ENCODE assay signal across 10 mouse cellular contexts in genomic region chr10:120850391-120851195, GRCm38 (mm10). TPM values are rescaled to one million over a fixed set of nuclear protein-coding genes. Genes with fewer than 3 reads are reported as not detected.
A peak's percentile ranks its signal among the peaks of the same experiment; 100 is the strongest.
DNase-seq lines count a peak whose midpoint lies in the region; ATAC-seq and TF ChIP-seq lines count a peak whose summit lies in the region.
"Had no signal": no experiment of that assay in that cellular context is flagged by ENCODE, and none has a peak within 500 bp of the region (broad histone marks: within the 10 kb centered on the region; RNA-seq: fewer than 3 reads in every experiment).

No protein-coding gene starts in this region.

- H3K4me1 ChIP-seq in heart, postnatal 0 days (ENCODE audit: control insufficient read depth, insufficient read depth), result no peaks in the 10 kb centered on the region
- H3K4me1 ChIP-seq in forebrain, embryonic 11.5 days (replicated peaks; ENCODE audit: control insufficient read depth, insufficient read depth, low read length), result peaks cover 30% of the 10 kb centered on the region
- H3K4me1 ChIP-seq: liver, embryonic 15.5 days had no signal

- DNase-seq in heart, postnatal 0 days (ENCODE audit: low spot score), result no peak
- no peak for DNase-seq in heart, postnatal 25 days (ENCODE audit: low spot score)
- no peak for DNase-seq in forebrain, embryonic 11.5 days (ENCODE audit: low spot score)
- DNase-seq in kidney, adult 18-20 months, result peak; percentile 31
- peak; percentile 36 for DNase-seq in neural tube, embryonic 10.5 days (ENCODE audit: extremely low spot score, low spot score)
- no peak for DNase-seq in layer of hippocampus, postnatal 36 days
- no peak for DNase-seq in T-cell, adult 2 months (ENCODE audit: low spot score)

- 79% methylated on average over 24 of the region's 24 CpGs for WGBS in heart, postnatal 0 days
- 44% methylated on average over 24 of the region's 24 CpGs for WGBS in forebrain, embryonic 11.5 days

- H3K27me3 ChIP-seq in heart, postnatal 0 days (ENCODE audit: control insufficient read depth, insufficient read depth, low read length), result no peaks in the 10 kb centered on the region
- no peaks in the 10 kb centered on the region for H3K27me3 ChIP-seq in forebrain, embryonic 11.5 days (ENCODE audit: control insufficient read depth, insufficient read depth, low read length)
- H3K27me3 ChIP-seq: CH12.LX; liver, embryonic 15.5 days had no signal

- ATAC-seq in heart, postnatal 0 days (ENCODE audit: insufficient read depth, low read depth), result no peak
- ATAC-seq in forebrain, embryonic 11.5 days (replicated peaks; ENCODE audit: low FRiP score), result no peak
- no peak for ATAC-seq in frontal cortex, adult (ENCODE audit: low TSS enrichment)

- no peak overlapping the region for H3K4me2 ChIP-seq in heart, postnatal 0 days (ENCODE audit: low read depth, low read length)
- no peak overlapping the region for H3K4me2 ChIP-seq in forebrain, embryonic 11.5 days (ENCODE audit: low read depth, low read length, severe bottlenecking)
- H3K4me2 ChIP-seq: liver, embryonic 15.5 days had no signal

- H3K9ac ChIP-seq in heart, postnatal 0 days (replicated peaks; ENCODE audit: low read depth, low read length), result no peak overlapping the region
- peak overlapping the region; percentile 20; the same call in 1 of the 2 replicates for H3K9ac ChIP-seq in forebrain, embryonic 11.5 days (ENCODE audit: low read length)
- H3K9ac ChIP-seq: liver, embryonic 15.5 days had no signal

- H3K9me3 ChIP-seq in heart, postnatal 0 days (replicated peaks; ENCODE audit: control insufficient read depth, low read length), result no peaks in the 10 kb centered on the region
- H3K9me3 ChIP-seq in forebrain, embryonic 11.5 days (ENCODE audit: control insufficient read depth, low read length), result no peaks in the 10 kb centered on the region
- H3K9me3 ChIP-seq: liver, embryonic 15.5 days had no signal

- TF ChIP-seq CTCF in heart, postnatal 0 days (IDR thresholded peaks at IDR 0.05; ENCODE audit: low read depth), result no peak

- H3K27ac ChIP-seq in heart, postnatal 0 days (ENCODE audit: low read depth), result peak overlapping the region; percentile 30; the same call in 1 of the 2 replicates
- H3K27ac ChIP-seq in forebrain, embryonic 11.5 days (ENCODE audit: low read depth, low read length), result peak overlapping the region; percentile 44
- H3K27ac ChIP-seq: liver, embryonic 15.5 days had no signal

- intact Hi-C loops in heart, postnatal 25 days (cut with DNase I), result no loop called here

- no peak overlapping the region for H3K4me3 ChIP-seq in heart, postnatal 0 days (ENCODE audit: low read depth, low read length)
- no peak overlapping the region for H3K4me3 ChIP-seq in forebrain, embryonic 11.5 days (ENCODE audit: low read depth, low read length)
- H3K4me3 ChIP-seq: liver, embryonic 15.5 days had no signal

- H3K36me3 ChIP-seq in heart, postnatal 0 days (replicated peaks; ENCODE audit: control insufficient read depth, insufficient read depth, low read length), result peaks cover 43% of the 10 kb centered on the region
- no peaks in the 10 kb centered on the region; the same call in 1 of the 2 replicates for H3K36me3 ChIP-seq in forebrain, embryonic 11.5 days (ENCODE audit: control insufficient read depth, insufficient read depth, low read length)
- H3K36me3 ChIP-seq: liver, embryonic 15.5 days had no signal

- no peak for TF ChIP-seq EP300 in heart, postnatal 0 days (IDR thresholded peaks at IDR 0.05; ENCODE audit: low read depth)

RNA-seq across cellular contexts. Expression of gene Msrb3, which starts 48.3 kb away (rescaled TPM):
- total RNA-seq in heart, postnatal 0 days (2014; rRNA removed; ENCODE audit: low replicate concordance), result 122 and 134 TPM in 2 replicates
- 29.5 and 45.0 TPM in 2 replicates for polyA plus RNA-seq in heart, postnatal 0 days (2015; fragmentation: Nextera tagmentation; extraction: Ambion mirVana)
- total RNA-seq in heart, postnatal 25 days (2021), result 100 to 1,000 TPM; 101 to 106 TPM
- 6.1 and 8.2 TPM in 2 replicates for polyA plus RNA-seq in forebrain, embryonic 11.5 days (2014; fragmentation: Nextera tagmentation; extraction: Ambion mirVana)
- 1 to 10 TPM; 3.4 to 4.6 TPM for total RNA-seq in layer of hippocampus, postnatal 36 days (2021)
- total RNA-seq: CH12.LX had no signal

Comparison
In these comparisons a context has a peak if more than half of its experiments do, and no peak if none do; other contexts are left out.
1. DNase-seq: peak in kidney, adult 18-20 months (single experiment) and neural tube, embryonic 10.5 days (single experiment); none in heart, postnatal 0 days (single experiment), heart, postnatal 25 days (single experiment), forebrain, embryonic 11.5 days (single experiment), layer of hippocampus, postnatal 36 days (0 of 2) and T-cell, adult 2 months (single experiment).
2. RNA of gene Msrb3, which starts 48.3 kb away (total RNA-seq): 122 to 134 TPM in heart, postnatal 0 days and 101 to 106 TPM in heart, postnatal 25 days; 3.4 to 4.6 TPM in layer of hippocampus, postnatal 36 days; every median in the first group is over 10 times any median in the second.